Mouse (Mus musculus): ENCODE measurements around the gene Emilin2. TPM values are rescaled to one million over a fixed set of nuclear protein-coding genes. Genes with fewer than 3 reads are reported as not detected.

Emilin2 gene
- polyA plus RNA-seq, 1 experiment from 2014 or later: 5.2 TPM

- H3K27me3 ChIP-seq (ENCODE audit: control insufficient read depth, insufficient read depth, low read depth, low read length): no peaks in the 10 kb centered on the region
- no peak overlapping the region for H3K4me2 ChIP-seq (ENCODE audit: low read depth, low read length)
- H3K36me3 ChIP-seq (ENCODE audit: control insufficient read depth, insufficient read depth, low read length): 0 out of 2 replicates have a peak, but pooled peaks cover 2% of the 10 kb centered on the region
- 90% methylated on average over 1 of the region's 1 CpGs for WGBS
- ATAC-seq (ENCODE audit: low read depth): no peak
- H3K4me1 ChIP-seq (replicated peaks; ENCODE audit: control insufficient read depth, insufficient read depth, low read length): peaks cover 2% of the 10 kb centered on the region; the same call in 1 of the 2 replicates
- H3K9me3 ChIP-seq (ENCODE audit: control insufficient read depth, low read length): no peaks in the 10 kb centered on the region
- no peak overlapping the region for H3K9ac ChIP-seq (ENCODE audit: low read length)
- no peak overlapping the region for H3K27ac ChIP-seq (ENCODE audit: low read length)
- H3K4me3 ChIP-seq (ENCODE audit: low read length): no peak overlapping the region
These were observed 102.9 kb downstream of the Emilin2 start for GRCm38 (mm10) chr17:71208921-71209320.

- 0 out of 2 replicates have a peak, but pooled peaks cover 2% of the 10 kb centered on the region for H3K36me3 ChIP-seq (ENCODE audit: control insufficient read depth, insufficient read depth, low read length)
- H3K9me3 ChIP-seq (ENCODE audit: control insufficient read depth, low read length): no peaks in the 10 kb centered on the region
- no peak overlapping the region for H3K4me3 ChIP-seq (ENCODE audit: low read length)
- peaks cover 2% of the 10 kb centered on the region; the same call in 1 of the 2 replicates for H3K4me1 ChIP-seq (replicated peaks; ENCODE audit: control insufficient read depth, insufficient read depth, low read length)
- no peak overlapping the region for H3K27ac ChIP-seq (ENCODE audit: low read length)
- H3K4me2 ChIP-seq (ENCODE audit: low read depth, low read length): no peak overlapping the region
- 97% methylated on average over 1 of the region's 1 CpGs for WGBS
- no peaks in the 10 kb centered on the region for H3K27me3 ChIP-seq (ENCODE audit: control insufficient read depth, insufficient read depth, low read depth, low read length)
- H3K9ac ChIP-seq (ENCODE audit: low read length): no peak overlapping the region
- no peak for ATAC-seq (ENCODE audit: low read depth)
These were observed 103.4 kb downstream of the Emilin2 start for GRCm38 (mm10) chr17:71208376-71208775.

- no peak for ATAC-seq (ENCODE audit: low read depth)
- no peak overlapping the region for H3K4me2 ChIP-seq (ENCODE audit: low read depth, low read length)
- WGBS: 89% methylated on average over 3 of the region's 3 CpGs
These were observed 104.5 kb downstream of the Emilin2 start for GRCm38 (mm10) chr17:71207268-71207667.

GRCm38 (mm10) chr17:71206136-71206893 lies 105.5 kb downstream of the Emilin2 start:
- ATAC-seq (ENCODE audit: low read depth): no peak
- Histone ChIP-seq H3K4me3 (ENCODE audit: low read length) (no peak overlapping the region), H3K4me2 (ENCODE audit: low read depth, low read length) (no peak overlapping the region), H3K27me3 (ENCODE audit: control insufficient read depth, insufficient read depth, low read depth, low read length) (no peaks in the 10 kb centered on the region), H3K36me3 (ENCODE audit: control insufficient read depth, insufficient read depth, low read length) (0 out of 2 replicates have a peak, but pooled peaks cover 2% of the 10 kb centered on the region), H3K4me1 (replicated peaks; ENCODE audit: control insufficient read depth, insufficient read depth, low read length) (peaks cover 2% of the 10 kb centered on the region; the same call in 1 of the 2 replicates), H3K27ac (ENCODE audit: low read length) (no peak overlapping the region), H3K9me3 (ENCODE audit: control insufficient read depth, low read length) (no peaks in the 10 kb centered on the region), H3K9ac (ENCODE audit: low read length) (no peak overlapping the region)
- 60% methylated on average over 12 of the region's 12 CpGs for WGBS

More at GRCm38 (mm10) chr17:71207268-71207667, 104.5 kb downstream of the Emilin2 start:
- H3K4me3 ChIP-seq (ENCODE audit: low read length): no peak overlapping the region
- no peak overlapping the region for H3K27ac ChIP-seq (ENCODE audit: low read length)
- H3K9me3 ChIP-seq (ENCODE audit: control insufficient read depth, low read length): no peaks in the 10 kb centered on the region
- no peak overlapping the region for H3K9ac ChIP-seq (ENCODE audit: low read length)
- no peaks in the 10 kb centered on the region for H3K27me3 ChIP-seq (ENCODE audit: control insufficient read depth, insufficient read depth, low read depth, low read length)
- H3K4me1 ChIP-seq (replicated peaks; ENCODE audit: control insufficient read depth, insufficient read depth, low read length): peaks cover 2% of the 10 kb centered on the region; the same call in 1 of the 2 replicates
- H3K36me3 ChIP-seq (ENCODE audit: control insufficient read depth, insufficient read depth, low read length): 0 out of 2 replicates have a peak, but pooled peaks cover 2% of the 10 kb centered on the region

GRCm38 (mm10) chr17:71204809-71205091 lies 107.0 kb downstream of the Emilin2 start:
- H3K4me1 ChIP-seq (replicated peaks; ENCODE audit: control insufficient read depth, insufficient read depth, low read length): peaks cover 2% of the 10 kb centered on the region; the same call in 1 of the 2 replicates
- no peak overlapping the region for H3K4me2 ChIP-seq (ENCODE audit: low read depth, low read length)
- no peak for ATAC-seq (ENCODE audit: low read depth)
- no peaks in the 10 kb centered on the region for H3K27me3 ChIP-seq (ENCODE audit: control insufficient read depth, insufficient read depth, low read depth, low read length)
- no peak overlapping the region for H3K9ac ChIP-seq (ENCODE audit: low read length)
- H3K4me3 ChIP-seq (ENCODE audit: low read length): no peak overlapping the region
- 0 out of 2 replicates have a peak, but pooled peaks cover 2% of the 10 kb centered on the region for H3K36me3 ChIP-seq (ENCODE audit: control insufficient read depth, insufficient read depth, low read length)
- no peaks in the 10 kb centered on the region for H3K9me3 ChIP-seq (ENCODE audit: control insufficient read depth, low read length)
- WGBS: 67% methylated on average over 6 of the region's 6 CpGs
- H3K27ac ChIP-seq (ENCODE audit: low read length): no peak overlapping the region

- H3K9me3 ChIP-seq (ENCODE audit: control insufficient read depth, low read length): no peaks in the 10 kb centered on the region
- no peak overlapping the region for H3K9ac ChIP-seq (ENCODE audit: low read length)
- H3K4me3 ChIP-seq (ENCODE audit: low read length): no peak overlapping the region
- 0 out of 2 replicates have a peak, but pooled peaks cover 2% of the 10 kb centered on the region for H3K36me3 ChIP-seq (ENCODE audit: control insufficient read depth, insufficient read depth, low read length)
- ATAC-seq (ENCODE audit: low read depth): no peak
- 75% methylated on average over 9 of the region's 9 CpGs for WGBS
- no peak overlapping the region for H3K27ac ChIP-seq (ENCODE audit: low read length)
- H3K27me3 ChIP-seq (ENCODE audit: control insufficient read depth, insufficient read depth, low read depth, low read length): no peaks in the 10 kb centered on the region
- H3K4me1 ChIP-seq (replicated peaks; ENCODE audit: control insufficient read depth, insufficient read depth, low read length): peaks cover 2% of the 10 kb centered on the region; the same call in 1 of the 2 replicates
- H3K4me2 ChIP-seq (ENCODE audit: low read depth, low read length): no peak overlapping the region
These were observed 107.6 kb downstream of the Emilin2 start for GRCm38 (mm10) chr17:71203998-71204808.

Other genes starting within 250 kb of the Emilin2 start
- gene Lpin2, start 129.4 kb downstream of the Emilin2 start, polyA plus RNA-seq (2015; fragmentation: Nextera tagmentation; extraction: Ambion mirVana): 30.8 and 31.6 TPM in 2 replicates
- gene Gm4707, start 147.9 kb upstream of the Emilin2 start, polyA plus RNA-seq (2015; fragmentation: Nextera tagmentation; extraction: Ambion mirVana): 3.0 and 3.8 TPM in 2 replicates
- 56.1 and 58.6 TPM in 2 replicates for gene Smchd1, start 163.4 kb upstream of the Emilin2 start, polyA plus RNA-seq (2015; fragmentation: Nextera tagmentation; extraction: Ambion mirVana)
- gene Ndc80, start 214.9 kb upstream of the Emilin2 start, polyA plus RNA-seq (2015; fragmentation: Nextera tagmentation; extraction: Ambion mirVana): 55.1 and 59.5 TPM in 2 replicates
- 0.82 and 0.89 TPM in 2 replicates for gene Spdya, start 240.1 kb upstream of the Emilin2 start, polyA plus RNA-seq (2015; fragmentation: Nextera tagmentation; extraction: Ambion mirVana)